Mouse (Mus musculus) intestine, embryonic 16.5 days (tissue): Measurements from ENCODE around the gene Pikfyve. TPM values are rescaled to one million over a fixed set of nuclear protein-coding genes. Genes with fewer than 3 reads are reported as not detected.
A peak's percentile ranks its signal among the peaks of the same experiment; 100 is the strongest.

Experiments used
- ATAC-seq: fragments of 200-750 bp; cut with Nextera tagmentation; 2 replicates; pipeline ENCODE4 v1.8.0; 2017; ENCODE audit warnings: moderate TSS enrichment, moderate library complexity
- H3K27ac ChIP-seq: fragments of 300-500 bp; sonication (generic); 2 replicates; pipeline ENCODE4 v1.5.1; 2014; ENCODE audit warnings: mild to moderate bottlenecking, low read length
- H3K27me3 ChIP-seq: fragments of 300-500 bp; sonication (generic); replicated peaks from 2 replicates; pipeline ENCODE4 v1.6.1; 2014; ENCODE audit warnings: low read length, control low read depth, mixed read lengths; ENCODE audit not compliant: control insufficient read depth, insufficient read depth
- H3K36me3 ChIP-seq: fragments of 300-500 bp; sonication (generic); 2 replicates; pipeline ENCODE4 v1.6.1; 2014; ENCODE audit warnings: low read length, control low read depth; ENCODE audit not compliant: control insufficient read depth, insufficient read depth
- H3K4me1 ChIP-seq: fragments of 300-500 bp; sonication (generic); 2 replicates; pipeline ENCODE4 v1.6.1; 2014; ENCODE audit warnings: low read length, control low read depth, mixed read lengths; ENCODE audit not compliant: control insufficient read depth, insufficient read depth
- H3K4me2 ChIP-seq: fragments of 300-500 bp; sonication (generic); 2 replicates; pipeline ENCODE4 v1.6.1; 2014; ENCODE audit warnings: low read depth, low read length, control low read depth
- H3K4me3 ChIP-seq: fragments of 300-500 bp; sonication (generic); 2 replicates; pipeline ENCODE4 v1.5.1; 2014; ENCODE audit warnings: mild to moderate bottlenecking, low read length
- H3K9ac ChIP-seq: fragments of 300-500 bp; sonication (generic); 2 replicates; pipeline ENCODE4 v1.6.1; 2014; ENCODE audit warnings: low read depth, low read length
- H3K9me3 ChIP-seq: fragments of 300-500 bp; sonication (generic); 2 replicates; pipeline ENCODE4 v1.6.1; 2016; ENCODE audit warnings: low read length, control low read depth; ENCODE audit not compliant: control insufficient read depth
- WGBS: fragments of 180-500 bp; shearing (Covaris S2); extraction: QIAGEN DNeasy Blood & Tissue Kit; methylation state at CpG from one replicate; pipeline ENCODE4 v1.1.7; 2014; 5-methylcytosine and 5-hydroxymethylcytosine counted together
- polyA plus RNA-seq: library from polyadenylated mRNA; unstranded; fragments of >200 nt; fragmentation: Nextera tagmentation; extraction: Ambion mirVana; gene quantifications from 2 replicates; pipeline ENCODE4 v1.2.1, GENCODE M21; 2015

The Pikfyve gene
- 6.2 and 8.8 TPM in 2 replicates for polyA plus RNA-seq

- Histone ChIP-seq H3K9ac (peak within 1 kb of the TSS; percentile 87), H3K36me3 (no peaks in the 10 kb centered on the region), H3K27me3 (no peaks in the 10 kb centered on the region), H3K4me2 (peak within 1 kb of the TSS; percentile 86), H3K27ac (peak within 1 kb of the TSS; percentile 75), H3K9me3 (no peaks in the 10 kb centered on the region), H3K4me3 (peak within 1 kb of the TSS; percentile 88), H3K4me1 (peaks cover 8% of the 10 kb centered on the region; the same call in 1 of the 2 replicates)
- under 1% methylated on average over 66 of the region's 71 CpGs for WGBS
- ATAC-seq = peak; percentile 99
Observed at GRCm38 (mm10) chr1:65186287-65187073, at the start of gene Pikfyve, which contains the start of gene Idh1. TSS of gene Pikfyve (plus strand) at chr1:65186683. TSS of gene Idh1 (minus strand) at chr1:65186500.

GRCm38 (mm10) chr1:65137560-65137959 is 48.9 kb upstream of the Pikfyve start:
- no peak for ATAC-seq
- H3K4me1 ChIP-seq = 0 out of 2 replicates have a peak, but pooled peaks cover 2% of the 10 kb centered on the region
- H3K27me3 ChIP-seq = no peaks in the 10 kb centered on the region
- no peak overlapping the region for H3K4me2 ChIP-seq
- no peaks in the 10 kb centered on the region for H3K9me3 ChIP-seq
- H3K4me3 ChIP-seq = no peak overlapping the region
- 86% methylated on average over 6 of the region's 6 CpGs for WGBS
- no peaks in the 10 kb centered on the region for H3K36me3 ChIP-seq
- no peak overlapping the region for H3K9ac ChIP-seq
- H3K27ac ChIP-seq = no peak overlapping the region

GRCm38 (mm10) chr1:65144783-65145182 is 41.7 kb upstream of the Pikfyve start:
- no peak overlapping the region for H3K4me3 ChIP-seq
- H3K27ac ChIP-seq = no peak overlapping the region
- H3K4me2 ChIP-seq = no peak overlapping the region
- 78% methylated on average over 2 of the region's 2 CpGs for WGBS
- ATAC-seq = no peak
- no peaks in the 10 kb centered on the region for H3K9me3 ChIP-seq
- no peaks in the 10 kb centered on the region for H3K27me3 ChIP-seq
- H3K9ac ChIP-seq = no peak overlapping the region
- H3K36me3 ChIP-seq = no peaks in the 10 kb centered on the region
- H3K4me1 ChIP-seq = no peaks in the 10 kb centered on the region

- H3K36me3 ChIP-seq = no peaks in the 10 kb centered on the region
- H3K4me2 ChIP-seq = no peak overlapping the region
- no peaks in the 10 kb centered on the region for H3K4me1 ChIP-seq
- H3K9me3 ChIP-seq = no peaks in the 10 kb centered on the region
- WGBS = 41% methylated on average over 2 of the region's 2 CpGs
- no peak overlapping the region for H3K9ac ChIP-seq
- ATAC-seq = peak; percentile 81
- H3K27me3 ChIP-seq = no peaks in the 10 kb centered on the region
- no peak overlapping the region for H3K27ac ChIP-seq
- no peak overlapping the region for H3K4me3 ChIP-seq
Observed at GRCm38 (mm10) chr1:65146601-65147000, 39.9 kb upstream of the Pikfyve start.

GRCm38 (mm10) chr1:65147326-65147725 is 39.2 kb upstream of the Pikfyve start:
- Histone ChIP-seq H3K27me3 (no peaks in the 10 kb centered on the region), H3K27ac (no peak overlapping the region), H3K9ac (no peak overlapping the region), H3K4me2 (no peak overlapping the region), H3K4me3 (no peak overlapping the region), H3K36me3 (no peaks in the 10 kb centered on the region), H3K9me3 (no peaks in the 10 kb centered on the region), H3K4me1 (no peaks in the 10 kb centered on the region)
- no peak for ATAC-seq
- 91% methylated on average over 5 of the region's 5 CpGs for WGBS

- no peaks in the 10 kb centered on the region for H3K36me3 ChIP-seq
- no peaks in the 10 kb centered on the region for H3K9me3 ChIP-seq
- H3K27ac ChIP-seq = no peak overlapping the region
- no peak overlapping the region for H3K4me3 ChIP-seq
- no peak for ATAC-seq
- no peaks in the 10 kb centered on the region for H3K27me3 ChIP-seq
- no peak overlapping the region for H3K4me2 ChIP-seq
- WGBS = 75% methylated on average over 3 of the region's 3 CpGs
- H3K4me1 ChIP-seq = no peaks in the 10 kb centered on the region
- no peak overlapping the region for H3K9ac ChIP-seq
Observed at GRCm38 (mm10) chr1:65147971-65148370, 38.5 kb upstream of the Pikfyve start.

GRCm38 (mm10) chr1:65154814-65155213 is 31.7 kb upstream of the Pikfyve start:
- Histone ChIP-seq H3K4me1 (no peaks in the 10 kb centered on the region), H3K9me3 (no peaks in the 10 kb centered on the region), H3K27me3 (no peaks in the 10 kb centered on the region), H3K4me3 (no peak overlapping the region), H3K36me3 (peaks cover 6% of the 10 kb centered on the region; the same call in 1 of the 2 replicates), H3K27ac (no peak overlapping the region), H3K9ac (no peak overlapping the region), H3K4me2 (no peak overlapping the region)
- peak; percentile 26; the same call in 1 of the 2 replicates for ATAC-seq

GRCm38 (mm10) chr1:65156111-65156510 is 30.4 kb upstream of the Pikfyve start:
- WGBS = 92% methylated on average over 5 of the region's 5 CpGs
- Histone ChIP-seq H3K9me3 (no peaks in the 10 kb centered on the region), H3K4me3 (no peak overlapping the region), H3K9ac (no peak overlapping the region), H3K36me3 (peaks cover 14% of the 10 kb centered on the region), H3K4me2 (no peak overlapping the region), H3K27me3 (no peaks in the 10 kb centered on the region), H3K27ac (no peak overlapping the region), H3K4me1 (no peaks in the 10 kb centered on the region)
- ATAC-seq = no peak

- H3K9ac ChIP-seq = no peak overlapping the region
- H3K9me3 ChIP-seq = no peaks in the 10 kb centered on the region
- peaks cover 33% of the 10 kb centered on the region for H3K36me3 ChIP-seq
- H3K4me2 ChIP-seq = no peak overlapping the region
- H3K27ac ChIP-seq = no peak overlapping the region
- no peak for ATAC-seq
- H3K4me1 ChIP-seq = no peaks in the 10 kb centered on the region
- no peak overlapping the region for H3K4me3 ChIP-seq
- 95% methylated on average over 1 of the region's 1 CpGs for WGBS
- H3K27me3 ChIP-seq = no peaks in the 10 kb centered on the region
Observed at GRCm38 (mm10) chr1:65162210-65162609, 24.3 kb upstream of the Pikfyve start.
